Mouse (Mus musculus) kidney, adult 2 months (tissue): ENCODE results near the gene Rad51b. TPM values are rescaled to one million over a fixed set of nuclear protein-coding genes. Genes with fewer than 3 reads are reported as not detected.

Experiments
- DNase-seq: peaks from one replicate; pipeline ENCODE4 v3.0.0; 2021
- H3K27ac ChIP-seq: fragments of 200-500 bp; 2 replicates; pipeline ENCODE4 v1.5.1; 2012; ENCODE audit warnings: low read depth, low read length, control low read depth, inconsistent platforms; ENCODE audit not compliant: insufficient read depth
- H3K27me3 ChIP-seq: fragments of 200-500 bp; replicated peaks from 2 replicates; pipeline ENCODE4 v1.6.1; 2012; ENCODE audit warnings: mild to moderate bottlenecking, moderate library complexity, low read length, inconsistent platforms; ENCODE audit not compliant: control insufficient read depth, insufficient read depth
- H3K36me3 ChIP-seq: fragments of 200-500 bp; 2 replicates; pipeline ENCODE4 v1.6.1; 2012; ENCODE audit warnings: mild to moderate bottlenecking, moderate library complexity, low read length, inconsistent platforms; ENCODE audit not compliant: control insufficient read depth, insufficient read depth
- H3K4me1 ChIP-seq: fragments of 200-500 bp; 2 replicates; pipeline ENCODE4 v1.6.1; 2011; ENCODE audit warnings: low read length; ENCODE audit not compliant: control insufficient read depth, insufficient read depth
- H3K4me3 ChIP-seq: fragments of 200-500 bp; 2 replicates; pipeline ENCODE4 v1.5.1; 2011; ENCODE audit warnings: mild to moderate bottlenecking, low read depth, low read length, control low read depth; ENCODE audit not compliant: insufficient read depth
- CTCF ChIP-seq: fragments of 200-500 bp; conservative IDR thresholded peaks from 2 replicates; pipeline ENCODE4 v1.5.1; 2011; ENCODE audit warnings: low read depth, mild to moderate bottlenecking, control low read depth, low read length, moderate library complexity, mixed read lengths; ENCODE audit not compliant: insufficient read depth, insufficient read length
- POLR2A ChIP-seq: fragments of 200-500 bp; IDR thresholded peaks from one replicate; pipeline ENCODE4 v1.6.1; 2011; ENCODE audit warnings: low read depth, low read length, control low read depth
- whole genome bisulfite sequencing: fragments of 180-500 bp; shearing (Covaris S2); methylation state at CpG from one replicate; pipeline ENCODE4 v1.1.7; 2018; 5-methylcytosine and 5-hydroxymethylcytosine counted together
- polyA plus RNA-seq: library from polyadenylated mRNA; depleted of rRNA; stranded (reverse); fragments of >200 nt; gene quantifications from 2 replicates; pipeline ENCODE4 v1.2.3, GENCODE M21; 2012

The Rad51b gene
- polyA plus RNA-seq, 1 experiment, result 0.14 TPM

- Histone ChIP-seq H3K27ac (no peak overlapping the region), H3K36me3 (no peaks in the 10 kb centered on the region), H3K4me1 (no peaks in the 10 kb centered on the region), H3K4me3 (no peak overlapping the region), H3K27me3 (no peaks in the 10 kb centered on the region)
- WGBS, result 88% methylated on average over 5 of the region's 5 CpGs
- TF ChIP-seq CTCF, result no peak
- DNase-seq, result no peak
Measured at GRCm38 (mm10) chr12:79788340-79788739, 491.3 kb downstream of the Rad51b start.

DNA sequence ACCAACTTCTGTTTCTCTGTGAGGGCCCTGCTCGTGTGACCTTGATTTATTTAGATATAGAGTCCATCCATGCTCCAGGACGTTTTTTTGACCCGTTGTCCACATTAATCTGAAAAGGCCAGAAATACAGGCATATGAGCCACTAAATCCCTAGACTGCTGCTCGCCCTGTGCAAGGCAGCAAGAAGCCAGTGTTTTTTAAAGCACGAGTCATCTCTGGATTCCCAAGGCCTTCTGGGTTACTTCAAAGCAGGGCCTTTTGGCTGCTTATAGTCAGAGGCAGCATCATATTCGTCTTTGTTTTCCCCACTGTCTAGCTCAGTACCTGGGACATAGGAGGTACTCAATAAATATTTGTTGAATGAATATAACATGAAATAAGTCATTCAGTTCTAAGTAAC, 492.4 kb downstream of the Rad51b start:
- Histone ChIP-seq H3K27ac (no peak overlapping the region), H3K27me3 (no peaks in the 10 kb centered on the region), H3K4me1 (no peaks in the 10 kb centered on the region), H3K36me3 (no peaks in the 10 kb centered on the region), H3K4me3 (no peak overlapping the region)
- no peak for TF ChIP-seq CTCF
- TF ChIP-seq POLR2A, result no peak
- 82% methylated on average over 6 of the region's 6 CpGs for whole genome bisulfite sequencing
- DNase-seq, result no peak

- Histone ChIP-seq H3K27ac (peak overlapping the region; percentile 51; the same call in 1 of the 2 replicates), H3K4me1 (no peaks in the 10 kb centered on the region), H3K27me3 (no peaks in the 10 kb centered on the region), H3K36me3 (no peaks in the 10 kb centered on the region), H3K4me3 (no peak overlapping the region)
- peak; percentile 77 for DNase-seq
- WGBS, result 72% methylated on average over 8 of the region's 8 CpGs
- no peak for TF ChIP-seq CTCF
- no peak for TF ChIP-seq POLR2A
Measured at GRCm38 (mm10) chr12:79793382-79793781, 496.3 kb downstream of the Rad51b start.

DNA sequence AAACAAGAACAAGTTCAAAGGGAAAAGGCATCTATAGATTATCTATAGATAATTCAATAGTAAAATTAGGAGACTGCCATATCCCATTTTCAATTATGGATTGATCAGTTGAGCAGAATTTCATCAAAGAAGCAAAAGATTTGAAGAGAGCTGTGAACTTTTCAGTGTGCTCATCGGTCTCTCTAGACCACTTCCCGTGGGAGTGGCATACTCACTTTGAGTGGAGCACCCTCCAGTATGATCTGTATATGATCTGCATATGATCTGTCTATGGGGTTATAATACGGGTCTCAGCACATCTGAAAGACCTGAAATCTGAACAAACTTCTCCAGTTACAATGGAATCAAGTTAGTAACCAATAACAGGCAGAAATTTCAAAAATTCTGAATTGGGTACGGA, 497.7 kb downstream of the Rad51b start:
- H3K27me3 ChIP-seq, result no peaks in the 10 kb centered on the region
- H3K36me3 ChIP-seq, result no peaks in the 10 kb centered on the region
- TF ChIP-seq CTCF (no peak), POLR2A (no peak)
- 90% methylated on average over 4 of the region's 4 CpGs for WGBS
- H3K27ac ChIP-seq, result no peak overlapping the region
- DNase-seq, result no peak
- H3K4me1 ChIP-seq, result no peaks in the 10 kb centered on the region
- no peak overlapping the region for H3K4me3 ChIP-seq

DNA sequence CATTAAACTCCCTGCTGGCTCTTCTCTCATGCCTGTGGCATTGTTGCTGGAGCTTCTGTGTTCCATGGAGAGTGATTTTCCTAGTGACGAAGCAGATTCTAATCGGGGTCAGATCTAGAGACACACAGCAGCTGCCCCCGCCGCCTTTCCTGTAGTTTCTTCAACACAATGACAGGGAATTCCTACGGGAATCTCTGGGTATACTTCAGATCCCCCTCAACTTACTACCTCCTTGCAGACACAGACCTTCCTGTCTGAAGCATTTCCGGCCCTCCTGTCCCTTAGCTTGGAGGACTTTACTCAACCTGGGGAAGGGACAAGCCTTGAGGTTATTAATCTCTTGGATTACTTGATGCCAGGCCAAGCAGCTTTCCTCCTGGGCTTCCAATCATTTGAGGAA, 499.2 kb downstream of the Rad51b start:
- peak; percentile 89 for DNase-seq
- no peak for TF ChIP-seq CTCF
- no peak for TF ChIP-seq POLR2A
- H3K4me3 ChIP-seq, result no peak overlapping the region
- no peaks in the 10 kb centered on the region for H3K36me3 ChIP-seq
- WGBS, result 67% methylated on average over 6 of the region's 6 CpGs
- H3K4me1 ChIP-seq, result no peaks in the 10 kb centered on the region
- no peak overlapping the region for H3K27ac ChIP-seq
- no peaks in the 10 kb centered on the region for H3K27me3 ChIP-seq

- TF ChIP-seq POLR2A, result no peak
- TF ChIP-seq CTCF, result no peak
- Histone ChIP-seq H3K36me3 (no peaks in the 10 kb centered on the region), H3K4me1 (no peaks in the 10 kb centered on the region), H3K27ac (peak overlapping the region; percentile 47), H3K4me3 (no peak overlapping the region), H3K27me3 (no peaks in the 10 kb centered on the region)
- peak; percentile 38 for DNase-seq
- 68% methylated on average over 18 of the region's 18 CpGs for WGBS
Measured at GRCm38 (mm10) chr12:79796823-79797821, 500.0 kb downstream of the Rad51b start.

DNA sequence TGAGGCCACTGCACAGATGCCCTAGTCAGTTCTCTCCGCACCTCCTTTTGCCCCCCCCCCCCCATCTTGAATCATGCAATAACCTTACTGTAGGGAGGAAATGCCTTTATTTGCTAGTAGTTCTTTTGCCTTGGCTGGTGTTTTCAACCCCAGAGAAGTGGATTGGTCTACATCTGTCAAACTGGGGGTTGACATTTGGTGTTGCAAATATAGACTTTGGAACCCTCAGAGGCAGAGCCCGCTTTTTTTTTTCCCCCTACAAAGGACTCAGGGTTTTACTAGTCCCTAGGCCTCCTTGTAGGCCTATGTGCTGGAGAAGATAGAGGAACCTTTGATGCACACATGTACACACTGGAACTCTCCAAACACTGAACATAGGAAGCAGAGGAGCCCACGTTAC, 501.4 kb downstream of the Rad51b start:
- H3K27me3 ChIP-seq, result no peaks in the 10 kb centered on the region
- H3K4me1 ChIP-seq, result no peaks in the 10 kb centered on the region
- no peak overlapping the region for H3K27ac ChIP-seq
- no peaks in the 10 kb centered on the region for H3K36me3 ChIP-seq
- WGBS, result 94% methylated on average over 3 of the region's 3 CpGs
- no peak overlapping the region for H3K4me3 ChIP-seq
- TF ChIP-seq CTCF, result no peak
- no peak for TF ChIP-seq POLR2A
- DNase-seq, result no peak
